Mouse (Mus musculus) cortical plate, adult 2 months (tissue): ENCODE measurements around the gene Ctrl.

ENCODE experiments used
- CTCF ChIP-seq: fragments of 200-500 bp; IDR thresholded peaks from 2 replicates; pipeline ENCODE4 v1.5.1; 2011; ENCODE audit warnings: mild to moderate bottlenecking, control low read depth, low read length; ENCODE audit not compliant: insufficient read depth; ENCODE audit errors: extremely low read depth
- POLR2A ChIP-seq: fragments of 200-500 bp; IDR thresholded peaks from 2 replicates; pipeline ENCODE4 v1.6.1; 2011; ENCODE audit warnings: mild to moderate bottlenecking, low read length, control low read depth; ENCODE audit not compliant: insufficient read depth; ENCODE audit errors: extremely low read depth

DNA sequence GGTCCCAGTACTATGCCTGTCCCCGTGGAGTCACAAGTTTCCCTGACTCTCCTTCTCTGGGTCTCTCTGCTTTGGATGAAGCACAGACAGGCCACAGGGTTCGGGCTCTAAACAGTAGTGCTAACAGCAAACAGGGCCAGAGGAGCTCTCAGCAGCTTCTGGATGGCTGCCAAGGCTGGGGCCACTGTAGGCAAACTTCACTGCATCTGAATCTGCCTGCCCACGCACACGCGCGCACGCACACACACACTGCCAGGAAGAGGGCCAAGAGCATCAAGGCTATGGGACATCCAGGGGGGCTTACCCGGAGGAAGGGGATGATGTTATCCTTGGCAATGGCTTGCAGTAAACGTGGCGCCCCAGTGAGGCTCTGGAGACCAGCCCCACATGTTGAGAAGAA is 15.7 kb upstream of the Ctrl start:
- TF ChIP-seq CTCF = no peak
- TF ChIP-seq POLR2A = no peak
